Mouse (Mus musculus) ES-Bruce4 (cell line): ENCODE measurements around the gene Slc16a7.

Experiments used
- CTCF ChIP-seq: IDR thresholded peaks from one replicate; pipeline ENCODE4 v1.8.1; 2011; ENCODE audit warnings: low read depth, low read length
- EP300 ChIP-seq: IDR thresholded peaks from 2 replicates; pipeline ENCODE4 v1.6.1; 2011; ENCODE audit warnings: low read depth, low read length; ENCODE audit not compliant: insufficient read depth

- TF ChIP-seq CTCF (no peak), EP300 (no peak)
Measured at GRCm38 (mm10) chr10:125388876-125389786, at the start of gene Slc16a7.
